Mouse (Mus musculus): ENCODE data around the gene Mcm10.
A peak's percentile ranks its signal among the peaks of the same experiment; 100 is the strongest.

Mcm10 gene

GRCm38 (mm10) chr2:5032665-5033064 lies 20.1 kb upstream of the Mcm10 start:
- no peak for DNase-seq (ENCODE audit: low spot score in 2 of 2)

GRCm38 (mm10) chr2:5031215-5031614 lies 18.6 kb upstream of the Mcm10 start:
- DNase-seq (ENCODE audit: low spot score in 2 of 2) = no peak

GRCm38 (mm10) chr2:5029808-5030207 lies 17.2 kb upstream of the Mcm10 start:
- DNase-seq (ENCODE audit: low spot score in 2 of 2) = no peak

- DNase-seq (ENCODE audit: low spot score in 2 of 2) = no peak
Measured at GRCm38 (mm10) chr2:5028047-5028446, 15.5 kb upstream of the Mcm10 start.

- no peak for DNase-seq (ENCODE audit: low spot score in 2 of 2)
Measured at GRCm38 (mm10) chr2:5027057-5027456, 14.5 kb upstream of the Mcm10 start.

GRCm38 (mm10) chr2:5025162-5025733 lies 12.7 kb upstream of the Mcm10 start:
- no peak for DNase-seq (ENCODE audit: low spot score in 2 of 2)

GRCm38 (mm10) chr2:5023699-5024399 lies 11.3 kb upstream of the Mcm10 start:
- no peak for DNase-seq (ENCODE audit: low spot score in 2 of 2)

GRCm38 (mm10) chr2:5023275-5023674 lies 10.7 kb upstream of the Mcm10 start:
- DNase-seq (ENCODE audit: low spot score in 2 of 2) = no peak

GRCm38 (mm10) chr2:5019708-5020107 lies 7.1 kb upstream of the Mcm10 start:
- no peak for DNase-seq (ENCODE audit: low spot score in 2 of 2)

GRCm38 (mm10) chr2:5016922-5017321 lies 4.3 kb upstream of the Mcm10 start:
- DNase-seq (ENCODE audit: low spot score in 2 of 2) = no peak

GRCm38 (mm10) chr2:5015527-5015926 lies 2.9 kb upstream of the Mcm10 start:
- DNase-seq (ENCODE audit: low spot score in 2 of 2) = no peak

DNA sequence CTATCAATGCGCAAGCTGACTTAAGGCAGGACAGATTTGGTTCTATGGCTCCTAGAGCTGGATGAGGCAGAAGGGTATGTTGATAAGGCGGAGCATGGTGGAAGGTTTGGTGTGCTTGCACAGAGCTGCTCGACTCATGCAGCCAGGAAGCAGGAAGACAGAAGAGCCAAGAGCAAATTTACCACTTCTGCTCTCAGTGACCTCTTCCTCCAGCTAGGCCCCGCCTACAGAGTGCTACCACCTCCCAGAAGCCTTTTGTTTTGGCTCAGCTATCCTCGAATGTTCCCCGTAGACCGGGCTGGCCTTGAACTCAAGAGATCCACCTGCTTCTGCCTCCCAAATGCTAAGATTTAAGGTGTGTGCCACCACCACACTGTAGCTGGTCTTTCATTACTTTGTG lies 2.0 kb upstream of the Mcm10 start:
- DNase-seq (ENCODE audit: low spot score in 2 of 2) = peak; percentile 30 to 36

DNA sequence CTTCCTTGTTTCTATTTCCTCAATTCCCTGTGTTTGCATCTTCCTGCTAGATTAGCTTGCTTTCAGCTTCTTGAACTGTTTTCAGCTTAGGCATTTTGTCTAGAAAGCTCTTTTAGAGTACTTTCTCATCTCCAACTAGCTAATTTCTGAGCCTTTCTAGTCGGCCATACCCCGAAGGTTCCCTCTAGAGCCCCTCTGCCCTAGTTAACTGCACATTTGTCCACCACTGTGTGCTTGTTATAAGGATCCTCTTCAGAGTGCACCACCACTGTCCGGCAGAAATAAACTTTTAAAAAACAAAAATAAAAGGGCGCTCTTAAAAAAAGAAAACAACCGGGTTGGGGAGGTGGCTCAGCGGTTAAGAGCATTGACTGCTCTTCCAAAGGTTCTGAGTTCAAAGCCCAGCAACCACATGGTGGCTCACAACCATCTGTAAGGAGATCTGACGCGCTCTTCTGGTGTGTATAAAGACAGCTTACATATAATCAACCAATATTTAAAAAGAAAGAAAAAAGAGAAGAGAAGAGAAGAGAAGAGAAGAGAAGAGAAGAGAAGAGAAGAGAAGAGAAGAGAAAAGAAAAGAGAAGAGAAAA lies 597 bp downstream of the Mcm10 start:
- DNase-seq (ENCODE audit: low spot score in 2 of 2) = no peak

GRCm38 (mm10) chr2:5007107-5007506 lies 5.5 kb downstream of the Mcm10 start:
- DNase-seq (ENCODE audit: low spot score in 2 of 2) = no peak

DNA sequence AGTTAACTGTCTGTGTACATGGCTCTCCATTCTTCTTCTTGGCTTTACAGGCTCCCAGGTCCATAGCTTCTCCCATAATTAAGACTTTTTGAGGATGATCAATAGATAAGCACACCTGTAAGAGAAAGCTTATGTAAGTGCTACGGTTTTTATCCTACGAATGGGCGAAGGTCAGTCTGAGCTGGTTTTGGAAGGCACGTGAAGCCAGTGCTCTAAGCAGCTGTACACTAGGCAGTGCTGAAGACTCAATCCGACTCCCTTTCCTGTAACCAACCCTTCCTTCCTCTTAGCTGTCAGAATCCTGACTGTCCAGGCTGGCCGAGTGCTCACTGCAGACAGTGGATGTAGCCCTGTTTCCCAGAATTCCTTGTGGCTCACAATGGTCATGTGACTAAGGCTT lies 11.3 kb downstream of the Mcm10 start:
- no peak for DNase-seq (ENCODE audit: low spot score in 2 of 2)

- DNase-seq (ENCODE audit: low spot score in 2 of 2) = peak in 1 of 2 experiments; percentile 8
Measured at GRCm38 (mm10) chr2:4998905-4999304, 13.7 kb downstream of the Mcm10 start.

- no peak for DNase-seq (ENCODE audit: low spot score in 2 of 2)
Measured at GRCm38 (mm10) chr2:4996421-4996824, 16.2 kb downstream of the Mcm10 start.

GRCm38 (mm10) chr2:4995646-4996045 lies 16.9 kb downstream of the Mcm10 start:
- DNase-seq (ENCODE audit: low spot score in 2 of 2) = no peak

GRCm38 (mm10) chr2:4994436-4994835 lies 18.2 kb downstream of the Mcm10 start:
- DNase-seq (ENCODE audit: low spot score in 2 of 2) = no peak

DNA sequence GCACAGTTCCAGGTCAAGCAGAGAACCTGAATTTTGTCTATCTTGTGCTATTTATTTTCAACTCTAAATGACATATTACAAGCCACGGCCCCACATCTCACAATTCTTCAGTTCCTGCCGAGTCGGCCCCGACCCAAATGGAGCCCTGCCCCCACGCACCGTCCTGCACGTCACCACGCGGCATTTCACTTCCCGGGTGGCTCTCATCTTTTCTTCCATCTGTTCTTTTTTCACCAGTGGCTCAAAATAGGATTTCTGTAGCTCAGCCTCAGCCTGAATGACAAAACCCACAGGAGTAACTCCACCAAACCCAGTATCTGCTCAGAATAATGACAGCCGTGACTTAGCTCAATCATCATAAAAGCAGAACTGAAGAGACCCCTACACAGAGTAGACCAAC lies 19.0 kb downstream of the Mcm10 start:
- no peak for DNase-seq (ENCODE audit: low spot score in 2 of 2)

DNA sequence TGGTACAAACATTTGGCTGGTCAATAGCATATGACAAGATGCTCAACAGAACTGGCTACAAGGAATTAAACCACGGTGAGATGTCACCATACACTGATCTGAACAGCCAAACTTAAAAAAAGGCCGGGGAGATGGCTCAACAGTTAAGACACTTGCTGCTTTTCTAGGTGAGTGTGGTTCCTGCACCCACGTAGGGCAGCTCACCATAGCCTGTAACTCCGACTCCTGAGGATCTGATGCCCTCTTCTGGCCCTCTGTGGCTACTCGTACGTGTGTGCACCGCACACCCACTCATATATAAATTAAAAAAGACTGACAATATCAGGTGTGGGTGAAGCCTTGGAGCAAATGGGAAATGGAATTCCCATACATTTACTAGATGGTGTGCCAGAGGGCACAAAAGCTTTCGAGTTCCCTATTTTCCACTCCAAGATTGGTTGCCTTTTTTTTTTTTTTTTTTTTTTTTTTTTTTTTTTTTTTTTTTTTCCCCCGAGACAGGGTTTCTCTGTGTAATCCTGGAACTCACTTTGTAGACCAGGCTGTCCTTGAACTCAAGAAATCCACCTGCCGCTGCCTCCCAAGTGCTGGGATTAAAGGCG lies 23.7 kb downstream of the Mcm10 start:
- no peak for DNase-seq (ENCODE audit: low spot score in 2 of 2)

DNA sequence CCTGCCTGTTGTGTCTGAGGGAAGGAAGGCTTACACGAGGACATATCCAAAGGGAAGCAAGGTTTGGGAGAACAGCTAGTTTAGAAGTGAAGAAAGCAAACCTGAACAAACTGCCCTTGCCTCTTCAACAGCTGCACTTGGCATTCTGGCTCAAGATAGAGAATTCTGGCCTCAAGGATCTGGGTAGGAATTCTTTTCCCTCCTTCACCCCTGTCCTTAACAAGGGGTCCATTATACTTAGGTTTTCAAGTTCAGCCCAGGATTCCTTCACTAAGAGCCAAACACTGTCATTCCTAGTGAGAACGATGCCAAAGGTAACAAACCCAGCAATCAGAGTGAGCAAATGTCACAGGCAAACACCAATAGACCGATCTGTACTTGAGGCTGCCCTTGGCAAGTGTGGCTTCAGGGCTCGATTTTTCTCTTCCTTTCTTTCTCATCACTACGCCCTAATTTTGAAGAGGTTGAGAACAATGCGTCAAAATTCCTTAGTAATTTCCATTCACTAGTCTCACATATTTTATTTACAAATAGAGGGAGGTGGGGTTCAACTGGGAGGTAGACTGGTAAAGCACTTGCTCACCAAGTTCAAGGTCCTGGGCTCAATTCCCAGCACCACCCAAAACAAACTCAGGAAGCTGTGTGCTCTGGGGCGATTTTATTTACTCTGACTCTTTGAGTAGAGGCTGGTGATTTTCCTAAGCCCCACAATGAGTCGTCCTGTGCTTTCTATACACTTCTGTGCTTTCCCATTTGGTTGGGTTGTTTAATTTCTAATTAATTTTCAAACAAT lies 25.0 kb downstream of the Mcm10 start:
- DNase-seq (ENCODE audit: low spot score in 2 of 2) = no peak

All from spleen, postnatal 36 days (tissue).